Mouse (Mus musculus) left cerebral cortex, postnatal 10 days (tissue): ENCODE measurements around the gene Angpt4. TPM values are rescaled to one million over a fixed set of nuclear protein-coding genes. Genes with fewer than 3 reads are reported as not detected.

Source experiments
- DNase-seq, 2 experiments: peaks; one replicate each; pipeline ENCODE4 v3.0.0; 2021 to 2022; ENCODE audit warnings: low spot score in 2 of 2, mixed read lengths in 1 of 2; ENCODE audit errors: extremely low spot score in 1 of 2
- intact Hi-C: fragments of 180-260 bp; cut with DNase I; formaldehyde crosslinking; loops from one replicate; pipeline ENCODE4 v1.15.1; 2025
- total RNA-seq, 2 experiments: library from RNA; stranded (reverse); gene quantifications; 2 replicates each; pipeline ENCODE4 v1.2.3; 2021

Angpt4 gene
- total RNA-seq, 2 experiments from 2014 or later = 0.19 TPM; not detected in 1

DNA sequence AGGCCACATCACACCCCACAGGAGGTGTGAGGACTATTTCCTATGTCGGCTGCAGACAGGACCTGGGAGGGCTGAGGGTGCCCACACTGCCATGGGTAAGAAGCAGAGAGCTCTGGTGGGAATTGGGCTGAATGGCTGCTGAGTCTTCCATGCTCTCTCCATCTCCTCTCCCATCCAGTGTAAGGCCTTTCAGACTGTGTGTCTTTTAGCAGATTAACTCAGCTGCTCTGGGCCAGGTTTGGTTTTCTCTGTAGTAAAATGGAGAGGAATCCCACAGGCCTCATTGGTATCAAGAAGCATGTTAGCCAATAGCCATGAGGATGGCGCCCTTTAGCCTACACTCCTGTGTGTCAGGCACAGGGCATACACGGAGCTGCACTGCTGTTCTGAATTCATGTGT, 1.6 kb upstream of the Angpt4 start:
- DNase-seq = no peak
- intact Hi-C loops = no loop called here

DNA sequence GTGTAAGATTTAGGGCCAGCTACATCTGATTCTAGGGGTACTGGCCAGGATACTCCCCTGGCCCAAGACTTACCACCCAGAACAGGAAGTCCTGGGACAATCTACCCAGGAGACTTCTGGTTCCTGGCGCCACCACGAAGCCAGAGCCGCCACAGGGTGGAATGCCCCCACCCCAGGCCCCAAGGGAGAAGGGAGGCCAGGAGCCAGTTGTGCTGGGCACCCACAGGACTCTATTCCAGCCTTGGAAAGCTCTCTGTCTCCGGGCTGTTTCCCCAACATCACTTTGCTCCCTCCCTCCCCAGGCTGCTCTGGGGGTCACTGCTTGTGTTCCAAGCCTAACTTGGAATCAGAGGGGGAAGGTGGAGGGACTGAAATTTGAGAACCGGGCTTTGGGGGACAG, 512 bp upstream of the Angpt4 start:
- intact Hi-C loops = no loop called here
- DNase-seq = no peak

DNA sequence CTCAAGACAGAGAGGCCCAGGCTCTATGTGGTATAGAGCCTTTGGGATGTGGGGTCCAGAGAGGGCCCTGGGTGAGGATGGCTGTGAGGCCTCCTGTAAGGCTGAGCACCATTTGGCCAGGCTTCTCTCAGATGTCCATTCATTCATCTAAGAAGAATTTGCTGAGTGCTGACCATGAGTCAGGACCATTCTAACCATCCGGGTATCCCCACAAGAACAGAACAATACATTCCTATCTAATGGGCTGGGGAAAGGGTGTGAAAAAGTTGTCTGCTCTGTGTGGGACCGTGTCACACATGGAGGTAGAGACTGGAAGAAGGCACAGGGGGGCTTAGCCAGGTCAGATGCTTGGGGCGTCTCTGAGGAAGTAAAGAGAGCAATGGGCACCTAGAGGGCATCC, 741 bp downstream of the Angpt4 start:
- no peak for DNase-seq
- intact Hi-C loops = no loop called here

- DNase-seq = no peak
- intact Hi-C loops = no loop called here
Observed at GRCm38 (mm10) chr2:151914120-151914519, 3.1 kb downstream of the Angpt4 start.

DNA sequence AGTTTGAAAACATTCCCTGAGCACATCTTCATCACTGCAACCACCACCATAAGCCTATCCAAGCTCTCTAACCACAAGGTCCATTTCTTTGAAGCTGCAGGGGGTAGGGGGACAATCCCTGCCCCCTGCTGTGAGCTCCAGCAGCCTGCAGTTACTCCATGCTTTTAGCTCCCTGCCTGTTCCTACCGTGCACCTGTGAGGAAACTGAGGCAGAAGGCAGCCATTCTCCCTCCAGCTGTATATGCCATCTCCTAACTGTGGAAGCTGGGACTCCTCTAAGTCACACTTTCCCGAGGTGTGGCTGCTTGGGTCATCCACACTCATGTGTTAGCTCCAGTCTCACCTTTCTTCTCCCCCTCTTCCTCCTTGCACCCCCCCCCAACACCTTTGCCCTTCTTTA, 4.1 kb downstream of the Angpt4 start:
- intact Hi-C loops = no loop called here
- DNase-seq = no peak

GRCm38 (mm10) chr2:151916061-151916831, 5.2 kb downstream of the Angpt4 start:
- intact Hi-C loops = no loop called here
- no peak for DNase-seq

DNA sequence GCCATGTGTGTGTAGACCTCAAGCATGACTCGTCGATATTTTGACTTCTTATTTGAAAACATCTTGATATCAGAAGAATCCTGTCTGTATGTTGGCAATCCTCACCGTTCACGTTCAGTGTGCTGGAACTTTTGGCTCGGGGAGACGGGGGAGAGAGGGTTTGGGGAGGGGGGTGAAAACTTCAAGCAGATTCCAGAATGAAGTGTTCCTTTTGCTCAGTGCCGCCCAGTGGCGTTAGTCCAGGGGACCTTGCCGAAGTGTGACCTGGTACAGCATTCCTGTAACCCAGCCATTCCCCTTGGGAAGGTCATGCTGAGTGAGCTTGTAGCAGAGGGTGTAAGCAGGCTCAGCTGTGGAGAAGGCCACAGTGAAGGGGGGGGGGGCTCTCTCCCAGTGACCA, 8.1 kb downstream of the Angpt4 start:
- DNase-seq = no peak
- intact Hi-C loops = no loop called here

DNA sequence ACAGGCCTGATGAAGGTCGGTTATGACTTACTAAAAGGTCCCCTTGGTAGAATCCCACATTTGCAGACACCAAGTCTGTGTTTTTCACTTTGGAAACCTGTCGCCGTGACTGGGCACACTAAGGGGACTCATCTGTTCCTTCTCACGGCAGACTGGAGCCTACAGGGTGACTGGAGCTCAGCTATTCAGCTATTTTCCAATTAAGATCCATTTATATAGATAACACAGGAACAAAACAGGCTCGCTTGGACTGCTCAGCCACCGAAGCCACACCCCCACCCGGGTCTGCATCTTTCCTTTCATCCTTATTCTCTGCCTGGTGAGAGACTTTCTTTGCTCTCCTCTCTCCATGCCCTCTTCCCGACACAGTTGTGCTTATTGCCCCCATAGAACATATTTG, 10.1 kb downstream of the Angpt4 start:
- no peak for DNase-seq
- intact Hi-C loops = no loop called here

GRCm38 (mm10) chr2:151921596-151921995, 10.6 kb downstream of the Angpt4 start:
- intact Hi-C loops = no loop called here

DNA sequence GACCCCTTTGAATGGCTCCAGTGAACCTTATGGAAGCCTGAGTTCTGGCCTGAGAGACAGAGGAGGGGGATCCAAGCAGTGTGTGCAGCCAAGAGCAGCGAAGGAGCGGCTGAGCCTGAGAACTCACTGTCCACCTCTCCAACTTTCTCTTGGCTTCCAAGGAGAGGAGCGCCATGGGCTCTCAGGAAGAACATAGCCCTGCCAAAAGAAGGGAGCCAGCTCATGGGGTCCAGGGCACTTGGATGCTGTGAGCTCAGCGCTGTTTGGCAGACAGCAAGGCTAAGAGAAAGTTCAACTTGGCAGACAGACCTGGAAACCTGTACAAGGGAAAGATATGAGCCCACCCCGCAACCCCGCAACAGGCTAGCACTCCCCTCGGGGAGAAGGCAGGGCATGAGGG, 13.3 kb downstream of the Angpt4 start:
- intact Hi-C loops = no loop called here
- no peak for DNase-seq

More at GRCm38 (mm10) chr2:151921596-151921995, 10.6 kb downstream of the Angpt4 start:
- no peak for DNase-seq

DNA sequence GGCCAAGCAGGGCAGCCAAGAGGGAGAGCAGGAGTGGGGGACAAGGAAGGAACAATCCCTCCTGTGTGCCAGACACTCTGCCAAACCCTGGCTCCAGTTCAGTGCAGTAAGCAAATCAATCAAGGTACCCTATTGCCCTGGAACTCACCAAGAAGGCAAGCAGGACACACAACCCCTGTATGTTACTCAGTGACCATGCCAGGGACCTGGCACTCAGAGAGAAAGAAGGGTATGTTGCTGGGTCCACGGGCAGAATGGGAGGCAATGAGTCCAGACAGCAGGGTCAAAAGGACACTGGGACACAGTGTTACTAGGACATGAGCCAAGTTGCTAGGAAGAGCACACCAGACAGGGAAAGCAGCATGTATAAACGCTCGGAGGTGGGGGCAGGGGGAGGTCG, 14.7 kb downstream of the Angpt4 start:
- no peak for DNase-seq
- intact Hi-C loops = no loop called here

DNA sequence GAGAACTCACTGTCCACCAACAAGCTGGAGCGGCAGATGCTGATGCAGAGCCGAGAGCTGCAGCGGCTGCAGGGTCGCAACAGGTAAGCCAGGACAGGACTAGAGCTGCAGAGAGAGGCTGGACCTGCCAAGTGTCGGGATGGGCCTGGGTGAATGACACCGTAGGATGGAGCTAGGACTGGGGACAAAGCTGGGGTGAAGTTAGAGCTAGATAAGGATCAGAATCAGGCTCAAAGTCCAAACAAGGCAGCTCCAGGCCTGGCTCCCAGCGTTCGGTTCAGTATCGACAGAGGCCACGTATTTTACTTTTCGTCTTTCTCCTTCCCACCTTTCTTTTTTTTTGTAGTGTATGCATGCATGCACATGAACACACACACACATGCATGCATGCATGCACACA, 16.1 kb downstream of the Angpt4 start:
- DNase-seq = no peak
- intact Hi-C loops = no loop called here

DNA sequence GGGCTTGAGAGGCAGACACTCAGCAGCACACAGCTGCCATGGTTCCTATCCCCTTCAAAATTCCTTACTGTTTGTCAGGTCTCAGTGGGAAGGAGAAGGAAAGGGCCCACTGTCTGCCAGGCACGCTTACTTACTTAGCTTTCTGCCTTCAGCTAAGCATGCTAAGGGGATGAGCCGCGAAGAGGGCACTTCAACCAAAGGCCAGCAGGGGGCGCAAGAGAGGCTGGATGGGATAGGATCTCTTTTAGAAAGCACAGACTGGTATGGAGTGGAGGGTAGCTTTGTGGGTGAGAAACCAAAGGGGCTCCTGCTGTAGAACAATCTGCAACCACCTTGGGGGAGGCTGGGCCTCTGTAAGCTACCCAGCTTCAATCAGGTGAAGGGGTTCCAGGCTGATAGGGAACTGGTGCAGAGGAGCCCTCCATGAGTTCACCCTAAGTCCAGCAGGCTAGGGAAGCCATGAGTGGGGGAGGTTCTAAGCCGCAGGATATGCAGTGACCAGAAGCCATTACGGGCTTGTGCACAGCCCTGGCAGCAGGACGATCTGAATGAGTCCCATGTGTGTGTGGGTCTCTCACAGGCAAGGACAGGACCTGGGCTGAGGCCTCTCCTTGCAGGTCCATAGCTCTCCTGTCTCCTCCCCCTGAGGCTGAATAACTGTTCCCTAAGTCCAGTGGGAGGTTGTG, 19.5 kb downstream of the Angpt4 start:
- intact Hi-C loops = no loop called here
- DNase-seq = peak; percentile 40 to 81

GRCm38 (mm10) chr2:151937893-151938292, 26.9 kb downstream of the Angpt4 start:
- DNase-seq = no peak
- intact Hi-C loops = no loop called here

DNA sequence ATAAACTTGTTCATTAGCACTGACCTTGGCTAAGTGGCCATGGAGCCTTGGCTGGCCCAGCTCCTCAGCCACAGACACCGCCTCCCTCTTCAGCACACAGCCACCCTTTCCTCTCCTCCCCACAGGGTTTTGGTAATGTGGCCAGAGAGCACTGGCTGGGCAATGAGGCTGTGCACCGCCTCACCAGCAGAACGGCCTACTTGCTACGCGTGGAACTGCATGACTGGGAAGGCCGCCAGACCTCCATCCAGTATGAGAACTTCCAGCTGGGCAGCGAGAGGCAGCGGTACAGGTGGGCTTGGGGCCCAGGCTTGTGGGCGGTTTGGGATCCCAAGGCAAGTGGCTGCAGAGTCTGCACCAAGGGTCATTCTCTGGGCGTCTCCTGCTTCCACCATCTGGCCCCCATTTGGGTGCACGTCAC, 27.8 kb downstream of the Angpt4 start:
- peak in 1 of 2 experiments; percentile 58 for DNase-seq
- intact Hi-C loops = no loop called here

DNA sequence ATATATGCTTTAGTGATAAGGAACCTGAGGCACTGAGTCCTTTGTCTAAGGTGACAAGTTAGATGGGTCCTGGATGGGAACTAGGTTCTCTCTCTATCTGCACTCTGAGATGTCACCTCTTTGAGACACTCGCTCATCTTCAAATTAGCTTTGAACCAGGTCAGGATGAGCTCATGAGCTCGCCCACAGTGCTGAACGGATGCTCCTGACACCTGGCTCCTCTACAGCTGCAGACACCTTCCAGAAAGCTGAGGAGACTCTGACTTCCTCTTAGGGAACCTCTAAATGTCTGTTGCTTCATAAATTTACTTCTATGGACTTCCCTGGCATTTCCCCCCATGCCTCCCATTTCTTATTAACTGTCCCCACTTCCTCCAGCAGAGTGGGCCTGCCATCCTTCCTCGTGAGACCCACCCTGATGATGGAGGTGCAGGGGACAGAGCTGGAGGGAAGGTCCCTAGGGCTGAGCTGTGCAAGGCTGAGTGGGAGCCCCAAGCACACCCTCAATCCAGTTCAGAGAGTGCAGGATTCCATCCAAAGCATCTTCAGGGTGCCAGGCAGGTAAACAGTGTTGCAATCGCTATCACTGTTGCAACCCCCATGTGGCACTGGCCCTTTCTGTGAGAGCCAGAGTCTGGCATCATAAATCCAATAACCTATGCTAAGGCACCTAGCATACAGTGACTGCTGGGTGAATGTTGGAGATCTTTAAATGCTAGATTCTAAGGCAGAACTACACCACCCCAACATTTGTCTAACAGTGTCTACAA, 28.8 kb downstream of the Angpt4 start:
- no peak for DNase-seq
- intact Hi-C loops = loop anchor here (2.0 kb wide), 1 partner anchor 55 kb away; no protein-coding TSS in a partner anchor

GRCm38 (mm10) chr2:151941269-151941668, 30.3 kb downstream of the Angpt4 start:
- intact Hi-C loops = loop anchor here (2.0 kb wide), 1 partner anchor 54 kb away; no protein-coding TSS in a partner anchor
- peak in 1 of 2 experiments; percentile 39 for DNase-seq

- no peak for DNase-seq
- intact Hi-C loops = no loop called here
Observed at GRCm38 (mm10) chr2:151944106-151944505, 33.1 kb downstream of the Angpt4 start.

- no peak for DNase-seq
- intact Hi-C loops = no loop called here
Observed at GRCm38 (mm10) chr2:151947617-151948016, 36.6 kb downstream of the Angpt4 start.

GRCm38 (mm10) chr2:151948311-151948710, 37.3 kb downstream of the Angpt4 start:
- DNase-seq = no peak
- intact Hi-C loops = no loop called here
